Mouse (Mus musculus) kidney, embryonic 16.5 days (tissue): ENCODE measurements around the gene Tktl1. TPM values are rescaled to one million over a fixed set of nuclear protein-coding genes. Genes with fewer than 3 reads are reported as not detected.
"Not testable (repeated sequence)": the region's sequence is repeated elsewhere in the genome, so short reads cannot be mapped to it uniquely, and the experiment has no call there.

Experiments
- ATAC-seq: fragments of 200-750 bp; cut with Nextera tagmentation; 2 replicates; pipeline ENCODE4 v1.8.0; 2017; ENCODE audit warnings: moderate TSS enrichment; ENCODE audit not compliant: low FRiP score, low TSS enrichment
- H3K27ac ChIP-seq: fragments of 300-500 bp; sonication (generic); 2 replicates; pipeline ENCODE4 v1.5.1; 2014; ENCODE audit warnings: low read length
- H3K27me3 ChIP-seq: fragments of 300-500 bp; sonication (generic); 2 replicates; pipeline ENCODE4 v1.6.1; 2014; ENCODE audit warnings: low read length, control low read depth, mixed read lengths; ENCODE audit not compliant: insufficient read depth
- H3K36me3 ChIP-seq: fragments of 300-500 bp; sonication (generic); 2 replicates; pipeline ENCODE4 v1.6.1; 2014; ENCODE audit warnings: low read length, control low read depth, mixed read lengths; ENCODE audit not compliant: insufficient read depth
- H3K4me1 ChIP-seq: fragments of 300-500 bp; sonication (generic); 2 replicates; pipeline ENCODE4 v1.6.1; 2014; ENCODE audit warnings: low read length, control low read depth, mixed read lengths; ENCODE audit not compliant: insufficient read depth
- H3K4me2 ChIP-seq: fragments of 300-500 bp; sonication (generic); replicated peaks from 2 replicates; pipeline ENCODE4 v1.6.1; 2014; ENCODE audit warnings: low read depth, low read length
- H3K4me3 ChIP-seq: fragments of 300-500 bp; sonication (generic); 2 replicates; pipeline ENCODE4 v1.5.1; 2014; ENCODE audit warnings: mild to moderate bottlenecking, low read length
- H3K9ac ChIP-seq: fragments of 300-500 bp; sonication (generic); replicated peaks from 2 replicates; pipeline ENCODE4 v1.6.1; 2014; ENCODE audit warnings: low read length
- H3K9me3 ChIP-seq: fragments of 300-500 bp; sonication (generic); 2 replicates; pipeline ENCODE4 v1.6.1; 2016; ENCODE audit warnings: low read length, control low read depth
- WGBS: fragments of 180-500 bp; shearing (Covaris S2); extraction: QIAGEN DNeasy Blood & Tissue Kit; methylation state at CpG from one replicate; pipeline ENCODE4 v1.1.7; 2014; 5-methylcytosine and 5-hydroxymethylcytosine counted together
- polyA plus RNA-seq: library from polyadenylated mRNA; unstranded; fragments of >200 nt; fragmentation: Nextera tagmentation; extraction: Ambion mirVana; gene quantifications from 2 replicates; pipeline ENCODE4 v1.2.1, GENCODE M21; 2015

Gene Tktl1
- 0.06 and 0.23 TPM in 2 replicates for polyA plus RNA-seq

- no peak within 1 kb of the TSS for H3K27ac ChIP-seq
- H3K9me3 ChIP-seq = no peaks in the 10 kb centered on the region
- WGBS = 95% methylated on average over 17 of the region's 17 CpGs
- no peaks in the 10 kb centered on the region for H3K4me1 ChIP-seq
- H3K4me2 ChIP-seq = no peak within 1 kb of the TSS
- no peak within 1 kb of the TSS for H3K4me3 ChIP-seq
- no peak for ATAC-seq
- no peaks in the 10 kb centered on the region for H3K27me3 ChIP-seq
- H3K9ac ChIP-seq = no peak within 1 kb of the TSS
- H3K36me3 ChIP-seq = no peaks in the 10 kb centered on the region
These were observed at the start of gene Tktl1 for GRCm38 (mm10) chrX:74176959-74177358. Gene Tktl1, plus strand, starts transcription at chrX:74177259.

- H3K36me3 ChIP-seq = not testable (repeated sequence)
- 10% methylated on average over 1 of the region's 1 CpGs for whole genome bisulfite sequencing
These were observed 41.8 kb upstream of the Tktl1 start, which contains the start of gene Mecp2 for GRCm38 (mm10) chrX:74135263-74135662. Gene Mecp2, minus strand, starts transcription at chrX:74135363.

GRCm38 (mm10) chrX:74167738-74168137 is 9.3 kb upstream of the Tktl1 start, which contains the start of gene Tex28:
Gene Tex28, minus strand, starts transcription at chrX:74167838.
- WGBS = 82% methylated on average over 1 of the region's 1 CpGs
- H3K9ac ChIP-seq = no peak within 1 kb of the TSS
- no peak for ATAC-seq
- H3K9me3 ChIP-seq = no peaks in the 10 kb centered on the region
- no peak within 1 kb of the TSS for H3K4me2 ChIP-seq
- no peak within 1 kb of the TSS for H3K4me3 ChIP-seq
- no peaks in the 10 kb centered on the region for H3K36me3 ChIP-seq
- H3K27ac ChIP-seq = no peak within 1 kb of the TSS
- H3K4me1 ChIP-seq = no peaks in the 10 kb centered on the region
- H3K27me3 ChIP-seq = no peaks in the 10 kb centered on the region

More at GRCm38 (mm10) chrX:74135263-74135662, 41.8 kb upstream of the Tktl1 start, which contains the start of gene Mecp2:
- H3K27ac ChIP-seq, ATAC-seq, H3K4me1 ChIP-seq, H3K9ac ChIP-seq, H3K9me3 ChIP-seq, H3K4me2 ChIP-seq, H3K27me3 ChIP-seq, H3K4me3 ChIP-seq: not testable (repeated sequence)

- no peak for ATAC-seq
- Histone ChIP-seq H3K4me2 (no peak overlapping the region), H3K27me3 (no peaks in the 10 kb centered on the region), H3K4me1 (no peaks in the 10 kb centered on the region), H3K4me3 (no peak overlapping the region), H3K27ac (no peak overlapping the region), H3K9ac (no peak overlapping the region), H3K9me3 (no peaks in the 10 kb centered on the region), H3K36me3 (no peaks in the 10 kb centered on the region)
- WGBS = 78% methylated on average over 2 of the region's 2 CpGs
These were observed 26.5 kb downstream of the Tktl1 start for GRCm38 (mm10) chrX:74203556-74203955.

- H3K9me3 ChIP-seq = no peaks in the 10 kb centered on the region
- H3K9ac ChIP-seq = no peak overlapping the region
- H3K4me2 ChIP-seq = no peak overlapping the region
- no peaks in the 10 kb centered on the region for H3K4me1 ChIP-seq
- WGBS = 94% methylated on average over 4 of the region's 4 CpGs
- no peak for ATAC-seq
- no peak overlapping the region for H3K4me3 ChIP-seq
- H3K27ac ChIP-seq = no peak overlapping the region
- H3K36me3 ChIP-seq = peaks cover 9% of the 10 kb centered on the region
- peaks cover 3% of the 10 kb centered on the region; the same call in 1 of the 2 replicates for H3K27me3 ChIP-seq
These were observed 41.4 kb downstream of the Tktl1 start for GRCm38 (mm10) chrX:74218496-74218895.

- Histone ChIP-seq H3K4me1 (no peaks in the 10 kb centered on the region), H3K9ac (no peak overlapping the region), H3K27ac (no peak overlapping the region), H3K9me3 (no peaks in the 10 kb centered on the region), H3K4me2 (no peak overlapping the region), H3K36me3 (peaks cover 16% of the 10 kb centered on the region), H3K4me3 (no peak overlapping the region), H3K27me3 (peaks cover 3% of the 10 kb centered on the region; the same call in 1 of the 2 replicates)
- ATAC-seq = no peak
- WGBS = 60% methylated on average over 13 of the region's 13 CpGs
These were observed 42.4 kb downstream of the Tktl1 start for GRCm38 (mm10) chrX:74219449-74219848.

- not testable (repeated sequence) for H3K27ac ChIP-seq, H3K9me3 ChIP-seq, H3K4me2 ChIP-seq, H3K27me3 ChIP-seq, H3K9ac ChIP-seq, H3K4me1 ChIP-seq, H3K4me3 ChIP-seq
- 54% methylated on average over 1 of the region's 1 CpGs for WGBS
- H3K36me3 ChIP-seq = peaks cover 22% of the 10 kb centered on the region
- ATAC-seq = 0 out of 2 replicates have a peak, but pooled peaks have one; percentile 26
These were observed 43.0 kb downstream of the Tktl1 start for GRCm38 (mm10) chrX:74220099-74220498.

- Histone ChIP-seq H3K4me2 (no peak overlapping the region), H3K4me1 (no peaks in the 10 kb centered on the region), H3K4me3 (no peak overlapping the region), H3K27me3 (no peaks in the 10 kb centered on the region), H3K9me3 (no peaks in the 10 kb centered on the region), H3K27ac (no peak overlapping the region), H3K9ac (no peak overlapping the region), H3K36me3 (peaks cover 76% of the 10 kb centered on the region)
- WGBS = 65% methylated on average over 1 of the region's 1 CpGs
- no peak for ATAC-seq
These were observed 53.0 kb downstream of the Tktl1 start for GRCm38 (mm10) chrX:74230038-74230437.

- Histone ChIP-seq H3K9me3 (no peaks in the 10 kb centered on the region), H3K27ac (no peak overlapping the region), H3K4me2 (no peak overlapping the region), H3K36me3 (peaks cover 70% of the 10 kb centered on the region), H3K9ac (no peak overlapping the region), H3K4me3 (no peak overlapping the region), H3K27me3 (no peaks in the 10 kb centered on the region), H3K4me1 (no peaks in the 10 kb centered on the region)
- WGBS = 93% methylated on average over 5 of the region's 5 CpGs
- no peak for ATAC-seq
These were observed 56.1 kb downstream of the Tktl1 start for GRCm38 (mm10) chrX:74233196-74233595.

GRCm38 (mm10) chrX:74240332-74240731 is 63.3 kb downstream of the Tktl1 start:
- 95% methylated on average over 4 of the region's 4 CpGs for WGBS
- no peak for ATAC-seq
- H3K4me3 ChIP-seq = no peak overlapping the region

More at GRCm38 (mm10) chrX:74240332-74240731, 63.3 kb downstream of the Tktl1 start:
- H3K4me2 ChIP-seq = no peak overlapping the region
- peaks cover 8% of the 10 kb centered on the region for H3K4me1 ChIP-seq
- no peak overlapping the region for H3K9ac ChIP-seq
- no peak overlapping the region for H3K27ac ChIP-seq
- H3K27me3 ChIP-seq = no peaks in the 10 kb centered on the region
- no peaks in the 10 kb centered on the region for H3K9me3 ChIP-seq
- H3K36me3 ChIP-seq = peaks cover 64% of the 10 kb centered on the region
